Mouse (Mus musculus): ENCODE data around the gene Fcnb.

DNA sequence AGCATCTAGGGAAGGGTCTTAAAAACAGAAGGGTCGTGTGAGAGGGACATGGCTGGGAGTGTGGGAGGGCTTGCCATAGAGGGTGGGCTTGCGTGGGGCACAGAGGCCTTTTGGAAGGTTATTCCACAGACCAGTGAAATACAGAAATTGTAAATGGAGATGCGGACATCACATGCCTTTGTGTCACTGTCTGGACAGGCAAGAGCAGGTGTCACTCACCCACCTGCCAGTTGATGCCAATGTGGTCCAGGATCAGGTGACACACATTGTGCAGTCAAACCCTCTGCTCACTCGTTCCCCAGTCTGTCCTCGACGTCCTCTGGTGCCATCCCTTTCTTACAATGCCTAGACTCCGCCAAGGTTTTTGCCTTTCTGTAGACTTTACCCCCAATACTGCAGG, 37.6 kb downstream of the Fcnb start:
- TF ChIP-seq CTCF (IDR thresholded peaks at IDR 0.05; ENCODE audit: low read depth) (no peak), EP300 (IDR thresholded peaks at IDR 0.05; ENCODE audit: low read depth) (no peak)
